Mouse (Mus musculus) MEL (cell line): ENCODE measurements around the gene Gm42878. TPM values are rescaled to one million over a fixed set of nuclear protein-coding genes. Genes with fewer than 3 reads are reported as not detected.

Source experiments
- DNase-seq: peaks from one replicate; pipeline ENCODE4 v3.0.0; 2011; ENCODE audit warnings: low read depth, low spot score
- H3K27ac ChIP-seq: 2 replicates; pipeline ENCODE4 v1.5.1; 2012; ENCODE audit warnings: low read depth, mild to moderate bottlenecking, control low read depth, low read length, moderate library complexity; ENCODE audit not compliant: control insufficient read depth
- H3K27me3 ChIP-seq, 2 experiments: fragments of 150-350 bp in 1 of 2; sonication (generic) in 1 of 2; 2 replicates each; pipeline ENCODE4 v1.6.1; 2012; ENCODE audit warnings: low read length in 2 of 2, mild to moderate bottlenecking in 2 of 2, improper control_type of control experiment in 1 of 2, moderate library complexity in 1 of 2; ENCODE audit not compliant: insufficient read depth in 2 of 2, control insufficient read depth in 1 of 2
- H3K36me3 ChIP-seq, 2 experiments: 2 replicates each; pipeline ENCODE4 v1.6.1; 2012 to 2014; ENCODE audit warnings: low read length in 2 of 2, improper control_type of control experiment in 1 of 2, inconsistent platforms in 1 of 2, mild to moderate bottlenecking in 1 of 2; ENCODE audit not compliant: insufficient read depth in 2 of 2, control insufficient read depth in 1 of 2
- H3K4me1 ChIP-seq, 2 experiments: fragments of 150-350 bp in 1 of 2; sonication (generic) in 1 of 2; 2 replicates each; pipeline ENCODE4 v1.6.1; 2012; ENCODE audit warnings: low read length in 2 of 2, improper control_type of control experiment in 1 of 2, mild to moderate bottlenecking in 1 of 2; ENCODE audit not compliant: insufficient read depth in 2 of 2, control insufficient read depth in 1 of 2
- H3K4me3 ChIP-seq, 2 experiments: fragments of 150-350 bp in 1 of 2; sonication (generic) in 1 of 2; 2 replicates each; pipeline ENCODE4 v1.5.1; 2012; ENCODE audit warnings: low read depth in 2 of 2, low read length in 2 of 2, mild to moderate bottlenecking in 2 of 2, moderate library complexity in 2 of 2, control low read depth in 1 of 2, improper control_type of control experiment in 1 of 2; ENCODE audit not compliant: control insufficient read depth in 1 of 2, insufficient read depth in 1 of 2
- H3K79me2 ChIP-seq: 2 replicates; pipeline ENCODE4 v1.6.1; 2012; ENCODE audit warnings: mild to moderate bottlenecking, low read length, moderate library complexity; ENCODE audit not compliant: control insufficient read depth, poor library complexity, insufficient read depth
- H3K9ac ChIP-seq: 2 replicates; pipeline ENCODE4 v1.6.1; 2012; ENCODE audit warnings: low read depth, mild to moderate bottlenecking, control low read depth, low read length, moderate library complexity; ENCODE audit not compliant: control insufficient read depth, poor library complexity, severe bottlenecking
- H3K9me3 ChIP-seq: fragments of 150-350 bp; sonication (generic); replicated peaks from 2 replicates; pipeline ENCODE4 v1.6.1; 2012; ENCODE audit warnings: mild to moderate bottlenecking, low read length, improper control_type of control experiment, moderate library complexity; ENCODE audit not compliant: insufficient read depth
- BHLHE40 ChIP-seq: IDR thresholded peaks from 2 replicates; pipeline ENCODE4 v1.6.1; 2012; ENCODE audit warnings: low read depth, mild to moderate bottlenecking, inconsistent platforms, low read length, improper control_type of control experiment, borderline replicate concordance
- CHD1 ChIP-seq: IDR thresholded peaks from 2 replicates; pipeline ENCODE4 v1.6.1; 2012; ENCODE audit warnings: low read depth, mild to moderate bottlenecking, inconsistent platforms, low read length, improper control_type of control experiment
- CHD2 ChIP-seq: IDR thresholded peaks from 2 replicates; pipeline ENCODE4 v1.6.1; 2011; ENCODE audit warnings: low read length, improper control_type of control experiment
- CTCF ChIP-seq, 3 experiments: IDR thresholded peaks in 2 of 3; conservative IDR thresholded peaks in 1 of 3; 2 replicates each; pipeline ENCODE4 v1.5.1; 2011 to 2012; ENCODE audit warnings: low read length in 3 of 3, low read depth in 2 of 3, mild to moderate bottlenecking in 2 of 3, improper control_type of control experiment in 1 of 3, inconsistent platforms in 1 of 3, mixed read lengths in 1 of 3, moderate library complexity in 1 of 3; ENCODE audit not compliant: control insufficient read depth in 1 of 3, insufficient read depth in 1 of 3, poor library complexity in 1 of 3, severe bottlenecking in 1 of 3
- EP300 ChIP-seq, 2 experiments: IDR thresholded peaks; 2 replicates each; pipeline ENCODE4 v1.6.1; 2011; ENCODE audit warnings: improper control_type of control experiment in 2 of 2, low read length in 2 of 2, low read depth in 1 of 2, mild to moderate bottlenecking in 1 of 2
- JUND ChIP-seq: IDR thresholded peaks from 2 replicates; pipeline ENCODE4 v1.6.1; 2011; ENCODE audit warnings: low read depth, mild to moderate bottlenecking, improper control_type of control experiment, low read length
- MXI1 ChIP-seq: IDR thresholded peaks from 2 replicates; pipeline ENCODE4 v1.6.1; 2011; ENCODE audit warnings: mild to moderate bottlenecking, low read depth, low read length, improper control_type of control experiment
- MYC ChIP-seq: IDR thresholded peaks from 2 replicates; pipeline ENCODE4 v1.6.1; 2011; ENCODE audit warnings: low read depth, mild to moderate bottlenecking, low read length, improper control_type of control experiment, moderate library complexity
- NRF1 ChIP-seq: IDR thresholded peaks from 2 replicates; pipeline ENCODE4 v1.6.1; 2014; ENCODE audit warnings: low read depth, mild to moderate bottlenecking, inconsistent platforms, low read length, improper control_type of control experiment, moderate library complexity; ENCODE audit not compliant: poor library complexity, insufficient read depth, severe bottlenecking
- POLR2AphosphoS2 ChIP-seq: IDR thresholded peaks from 2 replicates; pipeline ENCODE4 v1.6.1; 2011; ENCODE audit warnings: low read length, improper control_type of control experiment
- SIN3A ChIP-seq: IDR thresholded peaks from 2 replicates; pipeline ENCODE4 v1.6.1; 2012; ENCODE audit warnings: low read length, improper control_type of control experiment, inconsistent platforms
- SMC3 ChIP-seq: IDR thresholded peaks from 2 replicates; pipeline ENCODE4 v1.6.1; 2011; ENCODE audit warnings: low read depth, low read length, improper control_type of control experiment
- USF1 ChIP-seq: IDR thresholded peaks from 2 replicates; pipeline ENCODE4 v1.6.1; 2014; ENCODE audit warnings: low read depth, mild to moderate bottlenecking, inconsistent platforms, low read length, improper control_type of control experiment, moderate library complexity
- ZKSCAN1 ChIP-seq: IDR thresholded peaks from 2 replicates; pipeline ENCODE4 v1.6.1; 2012; ENCODE audit warnings: low read depth, mild to moderate bottlenecking, inconsistent platforms, low read length, improper control_type of control experiment, moderate library complexity
- ZMIZ1 ChIP-seq: IDR thresholded peaks from 2 replicates; pipeline ENCODE4 v1.6.1; 2012; ENCODE audit warnings: low read depth, mild to moderate bottlenecking, inconsistent platforms, low read length, improper control_type of control experiment, moderate library complexity
- ZNF384 ChIP-seq: IDR thresholded peaks from 2 replicates; pipeline ENCODE4 v1.6.1; 2012; ENCODE audit warnings: low read depth, mild to moderate bottlenecking, inconsistent platforms, low read length, improper control_type of control experiment
- polyA plus RNA-seq, 2 experiments: library from polyadenylated mRNA; stranded (reverse) in 1 of 2; unstranded in 1 of 2; fragments of >175 nt in 1 of 2; fragments of >200 nt in 1 of 2; gene quantifications; 2 replicates each; pipeline versions ENCODE4 v1.2.1 to v1.2.4; 2012; ENCODE audit warnings: low replicate concordance in 2 of 2, low read depth in 1 of 2; ENCODE audit not compliant: insufficient read length in 2 of 2, insufficient read depth in 1 of 2, missing spikeins in 1 of 2
- total RNA-seq: library from RNA; depleted of rRNA; stranded (reverse); fragments of 300-350 nt; gene quantifications from 2 replicates; pipeline ENCODE4 v1.2.3, GENCODE M21; 2012

The Gm42878 gene
- total and polyA plus RNA-seq, 3 experiments, result not detected

DNA sequence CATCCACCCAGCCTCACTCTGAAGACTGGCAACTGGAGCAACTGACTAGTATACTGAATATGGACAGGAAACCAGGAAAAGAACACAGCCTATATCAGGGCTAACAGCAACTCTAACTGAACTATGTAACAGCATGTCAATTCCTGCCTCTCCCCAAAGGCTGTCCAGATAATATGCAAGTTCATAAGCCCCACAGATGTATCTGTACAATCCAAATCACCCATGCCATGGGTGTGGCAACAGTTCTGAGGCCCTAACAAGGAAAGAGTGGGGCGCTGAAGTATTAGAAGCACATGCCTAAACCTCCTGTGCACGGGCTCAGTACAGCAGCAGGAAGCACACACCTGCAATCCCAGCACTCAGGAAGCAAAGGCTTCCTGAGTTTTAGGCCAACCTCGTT, 10.2 kb downstream of the Gm42878 start:
- Histone ChIP-seq H3K9ac (no peak overlapping the region), H3K36me3 (peaks cover 0 to 22% of the 10 kb centered on the region in 2 experiments; a peak in 2 of 4 replicates), H3K79me2 (0 out of 2 replicates have a peak, but pooled peaks cover 2% of the 10 kb centered on the region), H3K9me3 (no peaks in the 10 kb centered on the region), H3K27me3 (no peaks in the 10 kb centered on the region), H3K27ac (no peak overlapping the region), H3K4me3 (no peak overlapping the region)
- DNase-seq, result no peak
- TF ChIP-seq CHD1 (no peak), EP300 (IDR thresholded peaks at IDR 0.05; ENCODE audit: low read depth in 1 of 2, low read length in 2 of 2) (peak in 1 of 2 experiments; percentile 16; a peak in 1 of 4 replicates)
- TF ChIP-seq, all 39 proteins: peak for 1
- H3K4me1 ChIP-seq, result no peaks in the 10 kb centered on the region

DNA sequence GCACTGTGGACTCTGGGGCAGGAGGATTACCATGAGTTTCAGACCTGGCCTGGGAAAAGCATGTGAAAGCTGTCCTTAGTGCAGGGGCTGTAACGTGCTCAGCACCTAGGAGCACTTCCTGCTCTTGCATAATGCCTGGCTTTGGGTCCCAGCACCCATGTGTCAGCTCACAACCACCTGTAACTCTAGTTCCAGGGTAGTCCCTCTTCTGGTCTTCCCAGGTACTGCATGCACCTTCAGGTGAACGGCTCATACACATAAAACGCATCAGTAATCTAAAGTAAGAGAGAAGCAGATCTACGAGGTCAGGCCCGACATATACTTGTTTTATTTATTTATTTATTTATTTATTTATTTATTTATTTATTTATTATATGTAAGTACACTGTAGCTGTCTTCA, 10.8 kb downstream of the Gm42878 start:
- H3K27ac ChIP-seq, result no peak overlapping the region
- H3K4me3 ChIP-seq, result no peak overlapping the region
- no peak for TF ChIP-seq BHLHE40
- TF ChIP-seq ZNF384, result no peak
- peak; percentile 28 to 71 (median 52); a peak in 5 of 6 replicates for TF ChIP-seq CTCF (IDR thresholded peaks at IDR 0.05 in 2 of 3, conservative IDR thresholded peaks at IDR 0.05 in 1 of 3; ENCODE audit: control insufficient read depth in 1 of 3, insufficient read depth in 1 of 3, low read depth in 2 of 3, low read length in 3 of 3, poor library complexity in 1 of 3, severe bottlenecking in 1 of 3)
- TF ChIP-seq SMC3, result peak; percentile 42
- TF ChIP-seq, all 39 proteins: peak for 2
- no peaks in the 10 kb centered on the region for H3K4me1 ChIP-seq
- no peaks in the 10 kb centered on the region for H3K79me2 ChIP-seq
- no peaks in the 10 kb centered on the region for H3K27me3 ChIP-seq
- H3K36me3 ChIP-seq, result peaks cover 0 to 22% of the 10 kb centered on the region in 2 experiments; a peak in 2 of 4 replicates
- no peak overlapping the region for H3K9ac ChIP-seq
- no peaks in the 10 kb centered on the region for H3K9me3 ChIP-seq
- DNase-seq, result peak; percentile 70

DNA sequence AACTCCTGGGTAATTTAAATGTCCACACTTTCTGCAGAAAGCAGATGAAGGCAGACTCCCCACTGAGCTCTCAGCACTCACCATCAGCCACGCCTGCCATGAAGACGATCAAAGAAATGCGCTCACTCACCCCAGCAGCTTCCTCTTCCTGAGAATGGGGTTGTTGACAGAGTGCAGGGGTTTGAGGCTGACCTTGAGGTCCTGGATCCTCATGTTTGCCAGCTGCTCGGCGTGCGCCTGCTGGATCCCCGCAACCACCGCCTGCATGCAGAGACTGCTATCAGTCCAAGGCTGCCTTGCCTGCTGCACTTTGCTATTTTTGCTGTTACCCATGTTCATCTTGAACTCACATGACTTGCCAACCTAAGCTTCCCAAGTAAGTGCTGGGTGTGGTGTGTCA, 18.3 kb downstream of the Gm42878 start:
- H3K9ac ChIP-seq, result no peak overlapping the region
- no peaks in the 10 kb centered on the region for H3K4me1 ChIP-seq
- TF ChIP-seq ZNF384, result no peak
- H3K4me3 ChIP-seq, result no peak overlapping the region
- H3K27me3 ChIP-seq, result no peaks in the 10 kb centered on the region
- no peaks in the 10 kb centered on the region for H3K79me2 ChIP-seq
- DNase-seq, result no peak
- H3K9me3 ChIP-seq, result no peaks in the 10 kb centered on the region
- H3K27ac ChIP-seq, result no peak overlapping the region
- peaks cover 0 to 14% of the 10 kb centered on the region in 2 experiments; a peak in 2 of 4 replicates for H3K36me3 ChIP-seq

DNA sequence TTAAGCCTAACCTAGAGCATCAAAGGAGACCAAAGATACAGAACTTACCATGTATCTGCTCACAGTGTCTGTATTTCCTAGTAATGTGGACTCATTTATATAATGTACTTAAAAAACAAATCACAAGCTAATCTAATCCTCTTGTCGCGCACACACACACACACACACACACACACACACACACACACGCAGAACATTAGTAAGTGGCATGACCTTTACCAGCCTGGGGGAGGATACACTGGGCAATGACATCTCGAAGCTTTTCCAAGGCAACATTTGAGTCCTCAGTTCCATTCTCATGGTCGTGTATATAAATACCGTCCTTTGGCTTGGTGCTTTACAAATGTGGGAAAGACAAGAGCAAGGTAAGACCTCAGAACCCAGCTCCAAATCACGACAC, 18.8 kb downstream of the Gm42878 start:
- no peak for TF ChIP-seq JUND
- no peak for TF ChIP-seq ZMIZ1
- no peak for TF ChIP-seq ZKSCAN1
- TF ChIP-seq POLR2AphosphoS2, result no peak
- no peak for TF ChIP-seq SMC3
- no peak for TF ChIP-seq MXI1
- TF ChIP-seq SIN3A, result no peak
- TF ChIP-seq MYC, result no peak
- no peak for TF ChIP-seq CHD1
- no peak for TF ChIP-seq CHD2
- no peak for TF ChIP-seq USF1
- no peak for TF ChIP-seq EP300 (IDR thresholded peaks at IDR 0.05; ENCODE audit: low read depth in 1 of 2, low read length in 2 of 2)
- no peak for TF ChIP-seq NRF1
- Histone ChIP-seq H3K9me3 (no peaks in the 10 kb centered on the region), H3K27me3 (no peaks in the 10 kb centered on the region)

More for the DNA sequence above, 18.8 kb downstream of the Gm42878 start:
- Histone ChIP-seq H3K27ac (no peak overlapping the region), H3K36me3 (peaks cover 0 to 14% of the 10 kb centered on the region in 2 experiments; a peak in 2 of 4 replicates), H3K4me1 (no peaks in the 10 kb centered on the region), H3K9ac (no peak overlapping the region), H3K4me3 (no peak overlapping the region), H3K79me2 (no peaks in the 10 kb centered on the region)
- DNase-seq, result no peak
